Mouse (Mus musculus) hindbrain, embryonic 16.5 days (tissue): Measurements from ENCODE around the gene Nacc1. TPM values are rescaled to one million over a fixed set of nuclear protein-coding genes. Genes with fewer than 3 reads are reported as not detected.

Experiments used
- ATAC-seq: fragments of 200-750 bp; cut with Nextera tagmentation; 2 replicates; pipeline ENCODE4 v1.8.0; 2017; ENCODE audit warnings: moderate TSS enrichment, moderate library complexity
- H3K27ac ChIP-seq: fragments of 300-500 bp; sonication (generic); 2 replicates; pipeline ENCODE4 v1.5.1; 2014; ENCODE audit warnings: low read depth, mild to moderate bottlenecking, control low read depth, low read length, moderate library complexity
- H3K27me3 ChIP-seq: fragments of 300-500 bp; sonication (generic); replicated peaks from 2 replicates; pipeline ENCODE4 v1.6.1; 2014; ENCODE audit warnings: low read length; ENCODE audit not compliant: control insufficient read depth, insufficient read depth
- H3K36me3 ChIP-seq: fragments of 300-500 bp; sonication (generic); 2 replicates; pipeline ENCODE4 v1.6.1; 2014; ENCODE audit warnings: mild to moderate bottlenecking, low read length, moderate library complexity, mixed read lengths; ENCODE audit not compliant: control insufficient read depth, insufficient read depth
- H3K4me1 ChIP-seq: fragments of 300-500 bp; sonication (generic); 2 replicates; pipeline ENCODE4 v1.6.1; 2014; ENCODE audit warnings: low read depth, low read length; ENCODE audit not compliant: control insufficient read depth, insufficient read depth
- H3K4me2 ChIP-seq: fragments of 300-500 bp; sonication (generic); 2 replicates; pipeline ENCODE4 v1.6.1; 2014; ENCODE audit warnings: mild to moderate bottlenecking, low read length, control low read depth, moderate library complexity
- H3K4me3 ChIP-seq: fragments of 300-500 bp; sonication (generic); 2 replicates; pipeline ENCODE4 v1.5.1; 2014; ENCODE audit warnings: mild to moderate bottlenecking, low read length, control low read depth, moderate library complexity
- H3K9ac ChIP-seq: fragments of 300-500 bp; sonication (generic); 2 replicates; pipeline ENCODE4 v1.6.1; 2014; ENCODE audit warnings: low read depth, mild to moderate bottlenecking, control low read depth, low read length, moderate library complexity
- H3K9me3 ChIP-seq: fragments of 300-500 bp; sonication (generic); 2 replicates; pipeline ENCODE4 v1.6.1; 2014; ENCODE audit warnings: mild to moderate bottlenecking, low read length, moderate library complexity; ENCODE audit not compliant: control insufficient read depth
- WGBS: fragments of 180-500 bp; shearing (Covaris S2); extraction: QIAGEN DNeasy Blood & Tissue Kit; methylation state at CpG from one replicate; pipeline ENCODE4 v1.1.7; 2014; 5-methylcytosine and 5-hydroxymethylcytosine counted together
- polyA plus RNA-seq: library from polyadenylated mRNA; unstranded; fragments of >200 nt; fragmentation: Nextera tagmentation; extraction: Ambion mirVana; gene quantifications from 2 replicates; pipeline ENCODE4 v1.2.1, GENCODE M21; 2015

Nacc1 gene
- polyA plus RNA-seq, 1 experiment from 2014 or later: 12.4 TPM

DNA sequence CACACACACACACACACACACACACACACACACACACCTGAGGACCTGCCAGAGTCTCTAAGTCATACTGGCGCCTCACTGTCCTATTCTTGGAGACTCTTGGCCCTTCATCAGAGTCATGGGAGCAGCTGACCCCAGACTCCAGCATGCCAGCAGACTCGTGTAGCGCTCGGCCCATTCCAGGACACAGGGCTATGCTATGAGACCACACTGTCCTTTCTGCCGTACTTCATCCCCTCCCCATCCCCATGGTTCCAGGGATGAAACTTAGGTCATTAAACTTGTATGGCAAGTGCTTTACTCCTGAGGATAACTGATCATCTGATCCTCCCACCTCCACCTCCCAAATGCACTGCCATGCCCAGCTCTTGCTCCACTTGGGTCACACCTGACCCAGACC lies 30.8 kb upstream of the Nacc1 start:
- Histone ChIP-seq H3K36me3 (no peaks in the 10 kb centered on the region), H3K27ac (no peak overlapping the region), H3K4me1 (peaks cover 35% of the 10 kb centered on the region), H3K4me2 (no peak overlapping the region), H3K4me3 (no peak overlapping the region), H3K9ac (no peak overlapping the region), H3K27me3 (peaks cover 3% of the 10 kb centered on the region), H3K9me3 (no peaks in the 10 kb centered on the region)
- 89% methylated on average over 5 of the region's 5 CpGs for WGBS
- no peak for ATAC-seq

- Histone ChIP-seq H3K27ac (no peak overlapping the region), H3K9ac (no peak overlapping the region), H3K36me3 (no peaks in the 10 kb centered on the region), H3K4me1 (peaks cover 29% of the 10 kb centered on the region), H3K27me3 (peaks cover 3% of the 10 kb centered on the region), H3K4me2 (no peak overlapping the region), H3K4me3 (no peak overlapping the region), H3K9me3 (no peaks in the 10 kb centered on the region)
- WGBS: 80% methylated on average over 11 of the region's 11 CpGs
- ATAC-seq: no peak
Measured at GRCm38 (mm10) chr8:84716790-84717189, 29.1 kb upstream of the Nacc1 start.

DNA sequence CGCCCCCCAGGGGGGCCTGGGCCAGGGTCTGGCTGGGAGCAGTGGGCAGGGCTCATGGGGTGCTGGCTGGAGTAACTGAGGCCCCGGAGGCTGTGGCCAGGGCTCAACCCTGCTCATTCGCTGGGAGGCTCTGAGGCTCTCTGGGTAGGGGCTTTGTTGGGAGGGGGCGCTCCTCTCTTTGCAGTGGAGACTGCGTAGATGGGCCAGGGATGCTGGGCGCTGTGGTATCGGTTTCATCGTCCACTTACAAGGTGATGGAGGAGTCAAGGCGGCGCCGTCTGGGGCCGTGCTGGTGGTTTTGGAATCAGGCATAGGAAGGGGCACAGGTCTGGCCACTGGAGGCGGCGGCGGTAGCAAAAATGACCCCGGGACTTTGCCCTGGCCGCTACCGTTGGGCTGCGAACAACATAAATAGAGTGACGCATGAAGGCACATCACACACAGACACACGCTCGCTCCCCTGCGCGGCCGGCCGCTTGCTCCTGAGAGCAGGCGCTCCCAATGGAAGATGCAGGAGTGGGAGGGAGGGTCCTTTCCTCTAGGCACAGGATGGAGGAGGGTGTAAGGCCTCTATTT lies 28.3 kb upstream of the Nacc1 start:
- 7% methylated on average over 26 of the region's 27 CpGs for WGBS
- Histone ChIP-seq H3K4me3 (peak overlapping the region; percentile 1; the same call in 1 of the 2 replicates), H3K9ac (peak overlapping the region; percentile 25), H3K27me3 (peaks cover 3% of the 10 kb centered on the region), H3K36me3 (no peaks in the 10 kb centered on the region), H3K4me1 (peaks cover 33% of the 10 kb centered on the region), H3K9me3 (no peaks in the 10 kb centered on the region), H3K27ac (peak overlapping the region; percentile 67), H3K4me2 (peak overlapping the region; percentile 33)
- no peak for ATAC-seq

GRCm38 (mm10) chr8:84714161-84714560 lies 26.5 kb upstream of the Nacc1 start:
- ATAC-seq: no peak
- peaks cover 41% of the 10 kb centered on the region for H3K4me1 ChIP-seq
- WGBS: 47% methylated on average over 4 of the region's 4 CpGs
- peak overlapping the region; percentile 47 for H3K9ac ChIP-seq
- H3K9me3 ChIP-seq: no peaks in the 10 kb centered on the region
- no peaks in the 10 kb centered on the region for H3K36me3 ChIP-seq
- peaks cover 3% of the 10 kb centered on the region for H3K27me3 ChIP-seq
- H3K4me3 ChIP-seq: no peak overlapping the region
- H3K27ac ChIP-seq: peak overlapping the region; percentile 73
- H3K4me2 ChIP-seq: no peak overlapping the region

DNA sequence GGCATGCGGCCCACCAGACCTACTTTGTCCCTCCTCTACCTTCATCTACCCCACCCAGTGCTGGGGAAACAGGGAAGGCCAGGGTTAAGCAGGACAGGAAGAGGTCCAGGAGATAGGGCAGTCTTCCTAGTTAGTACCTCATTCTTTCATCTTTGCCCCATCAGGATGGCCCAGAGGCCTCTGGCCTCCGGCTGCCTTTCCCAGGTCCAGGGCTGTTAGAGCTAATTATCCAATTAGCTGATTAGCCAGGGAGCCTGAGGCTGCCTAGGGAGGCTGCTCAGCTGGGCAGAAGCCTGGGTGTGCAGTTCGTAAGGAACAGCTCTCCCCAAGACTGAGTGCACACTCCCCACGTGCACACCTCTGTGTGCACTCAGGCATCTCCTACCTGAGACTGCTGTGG lies 25.7 kb upstream of the Nacc1 start:
- Histone ChIP-seq H3K27ac (peak overlapping the region; percentile 73), H3K4me1 (peaks cover 39% of the 10 kb centered on the region), H3K27me3 (peaks cover 3% of the 10 kb centered on the region), H3K9me3 (no peaks in the 10 kb centered on the region), H3K9ac (no peak overlapping the region), H3K4me3 (no peak overlapping the region), H3K36me3 (no peaks in the 10 kb centered on the region), H3K4me2 (no peak overlapping the region)
- ATAC-seq: no peak
- 45% methylated on average over 4 of the region's 4 CpGs for WGBS

GRCm38 (mm10) chr8:84712759-84713120 lies 25.1 kb upstream of the Nacc1 start:
- no peaks in the 10 kb centered on the region for H3K36me3 ChIP-seq
- H3K9me3 ChIP-seq: no peaks in the 10 kb centered on the region
- peaks cover 3% of the 10 kb centered on the region; the same call in 1 of the 2 replicates for H3K27me3 ChIP-seq
- no peak overlapping the region for H3K4me2 ChIP-seq
- WGBS: 16% methylated on average over 3 of the region's 3 CpGs
- H3K27ac ChIP-seq: peak overlapping the region; percentile 73
- H3K9ac ChIP-seq: no peak overlapping the region
- no peak overlapping the region for H3K4me3 ChIP-seq
- ATAC-seq: no peak; the same call in 1 of the 2 replicates
- H3K4me1 ChIP-seq: peaks cover 43% of the 10 kb centered on the region

DNA sequence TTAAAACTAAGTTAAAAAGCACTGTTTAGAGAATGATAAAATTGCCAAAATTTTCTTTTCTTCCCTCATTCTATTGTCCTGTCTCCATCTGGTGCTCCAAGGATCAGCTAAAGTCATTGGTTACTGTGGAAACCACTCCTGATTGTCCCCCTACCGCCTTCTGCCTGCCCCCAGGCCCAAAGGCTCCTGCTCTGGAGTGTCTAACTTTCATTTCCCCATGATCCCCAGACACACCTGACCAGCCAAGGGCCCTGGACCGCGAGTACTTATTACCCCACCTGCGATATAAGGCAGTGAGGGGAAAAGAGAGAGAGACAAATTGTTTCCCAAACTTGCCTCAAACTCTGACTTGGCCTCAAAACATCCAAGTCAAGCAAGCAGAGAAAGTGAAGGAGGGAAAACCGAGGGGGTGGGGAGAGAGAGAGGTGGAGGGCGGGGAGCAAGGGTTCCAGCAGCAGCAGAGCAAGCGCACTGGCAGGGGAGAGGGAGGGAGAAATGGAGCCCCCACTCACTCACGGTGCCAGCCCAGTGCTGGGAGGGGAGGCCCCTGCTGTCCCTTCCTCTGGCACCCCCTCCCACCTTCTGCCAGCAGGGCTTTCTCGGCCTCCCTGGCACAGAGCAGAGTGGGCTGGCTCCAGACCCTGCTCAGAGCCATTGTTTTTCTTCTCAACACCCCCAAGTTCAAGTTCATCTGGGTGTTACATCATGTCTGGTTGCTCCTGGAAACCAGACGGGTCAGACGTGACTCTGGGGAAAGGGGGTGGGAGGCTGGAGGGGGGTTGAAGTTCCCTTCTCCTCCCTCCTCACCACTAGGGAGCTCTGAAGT lies 24.5 kb upstream of the Nacc1 start:
- Histone ChIP-seq H3K4me1 (peaks cover 46% of the 10 kb centered on the region), H3K9ac (0 out of 2 replicates have a peak overlapping the region, but pooled peaks have one; percentile 40), H3K9me3 (no peaks in the 10 kb centered on the region), H3K36me3 (no peaks in the 10 kb centered on the region), H3K27ac (peak overlapping the region; percentile 73), H3K4me2 (no peak overlapping the region), H3K27me3 (peaks cover 7% of the 10 kb centered on the region; the same call in 1 of the 2 replicates), H3K4me3 (no peak overlapping the region)
- WGBS: 13% methylated on average over 11 of the region's 11 CpGs
- peak; percentile 85 for ATAC-seq

DNA sequence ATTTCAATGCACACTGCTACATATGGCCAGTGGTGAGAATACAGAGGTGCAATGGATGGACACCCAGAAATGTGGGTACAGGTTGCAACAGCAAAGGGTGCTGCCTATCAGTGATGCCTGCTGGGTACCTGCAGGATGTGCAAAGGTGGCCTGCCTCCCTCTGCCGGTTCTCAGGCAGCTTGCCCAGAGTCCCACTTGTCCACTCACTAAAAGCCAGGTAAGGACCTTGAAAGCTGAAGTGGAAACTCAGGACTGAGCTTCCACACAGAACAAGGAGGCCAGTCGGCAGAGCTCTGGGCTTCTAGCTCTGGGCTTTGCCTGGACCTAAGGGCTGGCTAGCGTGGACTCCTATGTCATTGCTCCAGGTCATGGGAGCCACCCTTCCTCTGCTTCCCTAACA lies 23.6 kb upstream of the Nacc1 start:
- H3K4me2 ChIP-seq: no peak overlapping the region
- no peaks in the 10 kb centered on the region for H3K9me3 ChIP-seq
- H3K27ac ChIP-seq: peak overlapping the region; percentile 73
- 42% methylated on average over 3 of the region's 3 CpGs for WGBS
- peaks cover 4% of the 10 kb centered on the region; the same call in 1 of the 2 replicates for H3K27me3 ChIP-seq
- H3K4me3 ChIP-seq: no peak overlapping the region
- no peak overlapping the region for H3K9ac ChIP-seq
- ATAC-seq: no peak
- H3K36me3 ChIP-seq: no peaks in the 10 kb centered on the region
- peaks cover 50% of the 10 kb centered on the region for H3K4me1 ChIP-seq

DNA sequence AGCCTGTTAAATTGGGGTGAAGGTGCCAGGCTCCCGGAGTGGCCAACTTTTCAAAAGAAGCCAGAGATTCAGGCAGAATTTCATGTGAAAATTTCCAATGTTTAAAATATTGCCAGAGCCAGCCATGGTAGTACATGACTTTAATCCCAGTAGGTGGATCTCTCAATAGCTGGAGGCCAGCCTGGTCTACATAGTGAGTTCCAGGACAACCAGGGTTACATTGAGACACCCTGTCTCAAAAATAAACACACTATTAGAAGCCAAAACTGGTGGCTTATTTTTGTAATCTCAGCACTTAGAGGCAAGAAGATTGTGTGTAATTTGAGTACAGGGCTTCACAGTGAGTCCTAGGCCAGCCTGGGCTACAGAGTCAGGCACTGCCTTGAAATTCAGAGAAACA lies 22.3 kb upstream of the Nacc1 start:
- H3K4me3 ChIP-seq: no peak overlapping the region
- H3K4me2 ChIP-seq: no peak overlapping the region
- H3K4me1 ChIP-seq: peaks cover 49% of the 10 kb centered on the region
- H3K9me3 ChIP-seq: no peaks in the 10 kb centered on the region
- ATAC-seq: no peak
- H3K9ac ChIP-seq: no peak overlapping the region
- H3K27ac ChIP-seq: peak overlapping the region; percentile 77
- 86% methylated on average over 1 of the region's 1 CpGs for WGBS
- H3K27me3 ChIP-seq: peaks cover 4% of the 10 kb centered on the region; the same call in 1 of the 2 replicates
- H3K36me3 ChIP-seq: no peaks in the 10 kb centered on the region
